Mouse (Mus musculus) frontal cortex, postnatal 25 days (tissue): Measurements from ENCODE around the gene Ctnna2.

Experiments
- DNase-seq, 2 experiments: peaks; one replicate each; pipeline ENCODE4 v3.0.0; 2022; ENCODE audit warnings: low spot score in 2 of 2

Ctnna2 gene

GRCm38 (mm10) chr6:77582568-77582967 lies 396.9 kb downstream of the Ctnna2 start:
- DNase-seq: no peak

- DNase-seq: no peak
Observed at GRCm38 (mm10) chr6:77580926-77581325, 398.6 kb downstream of the Ctnna2 start.

GRCm38 (mm10) chr6:77578612-77579011 lies 400.9 kb downstream of the Ctnna2 start:
- no peak for DNase-seq

- DNase-seq: no peak
Observed at GRCm38 (mm10) chr6:77577585-77577984, 401.9 kb downstream of the Ctnna2 start.

GRCm38 (mm10) chr6:77572614-77573013 lies 406.9 kb downstream of the Ctnna2 start:
- DNase-seq: peak in 1 of 2 experiments; percentile 38

- DNase-seq: no peak
Observed at GRCm38 (mm10) chr6:77569851-77570250, 409.6 kb downstream of the Ctnna2 start.

- DNase-seq: no peak
Observed at GRCm38 (mm10) chr6:77556181-77556580, 423.3 kb downstream of the Ctnna2 start.

- DNase-seq: no peak
Observed at GRCm38 (mm10) chr6:77537055-77537807, 442.3 kb downstream of the Ctnna2 start.

- no peak for DNase-seq
Observed at GRCm38 (mm10) chr6:77527636-77528035, 451.9 kb downstream of the Ctnna2 start.

- DNase-seq: no peak
Observed at GRCm38 (mm10) chr6:77521836-77522235, 457.7 kb downstream of the Ctnna2 start.

- DNase-seq: no peak
Observed at GRCm38 (mm10) chr6:77516515-77516914, 463.0 kb downstream of the Ctnna2 start.

GRCm38 (mm10) chr6:77511805-77512204 lies 467.7 kb downstream of the Ctnna2 start:
- DNase-seq: no peak

GRCm38 (mm10) chr6:77491721-77492120 lies 487.8 kb downstream of the Ctnna2 start:
- no peak for DNase-seq

GRCm38 (mm10) chr6:77486658-77487057 lies 492.8 kb downstream of the Ctnna2 start:
- DNase-seq: no peak

GRCm38 (mm10) chr6:77482081-77482480 lies 497.4 kb downstream of the Ctnna2 start:
- no peak for DNase-seq

- peak; percentile 30 to 43 for DNase-seq
Observed at GRCm38 (mm10) chr6:77475354-77475753, 504.1 kb downstream of the Ctnna2 start.

- DNase-seq: no peak
Observed at GRCm38 (mm10) chr6:77473256-77473655, 506.2 kb downstream of the Ctnna2 start.

- DNase-seq: no peak
Observed at GRCm38 (mm10) chr6:77468058-77468457, 511.4 kb downstream of the Ctnna2 start.

- no peak for DNase-seq
Observed at GRCm38 (mm10) chr6:77462737-77463136, 516.8 kb downstream of the Ctnna2 start.

GRCm38 (mm10) chr6:77457919-77458318 lies 521.6 kb downstream of the Ctnna2 start:
- peak in 1 of 2 experiments; percentile 8 for DNase-seq

- DNase-seq: no peak
Observed at GRCm38 (mm10) chr6:77446861-77447260, 532.6 kb downstream of the Ctnna2 start.

GRCm38 (mm10) chr6:77443906-77444305 lies 535.6 kb downstream of the Ctnna2 start:
- DNase-seq: peak in 1 of 2 experiments; percentile 32

GRCm38 (mm10) chr6:77441051-77441450 lies 538.4 kb downstream of the Ctnna2 start:
- DNase-seq: no peak

GRCm38 (mm10) chr6:77430381-77430780 lies 549.1 kb downstream of the Ctnna2 start:
- no peak for DNase-seq
